Mouse (Mus musculus): ENCODE data around the gene Srpk3.

Srpk3 gene

DNA sequence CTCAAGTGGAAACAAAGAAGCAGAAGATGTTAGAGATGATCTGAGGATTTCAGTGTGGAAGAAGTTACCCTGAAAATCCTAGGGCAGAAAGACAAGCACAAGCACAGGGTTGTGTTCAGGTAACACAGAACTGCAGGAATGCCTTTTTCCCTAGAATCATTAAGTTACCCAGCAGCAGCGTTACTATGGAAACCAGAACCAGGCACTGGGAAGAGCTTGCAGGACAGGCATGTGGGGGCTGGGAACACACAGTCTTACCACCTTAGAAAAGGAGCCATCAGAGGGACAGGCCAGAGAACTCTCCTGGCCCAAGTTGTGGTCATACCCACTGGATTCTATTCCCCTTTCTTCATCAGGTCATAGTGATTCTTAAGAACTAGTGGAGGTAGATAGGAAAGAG, 31.6 kb downstream of the Srpk3 start:
- no peak for DNase-seq (ENCODE audit: low spot score)

DNA sequence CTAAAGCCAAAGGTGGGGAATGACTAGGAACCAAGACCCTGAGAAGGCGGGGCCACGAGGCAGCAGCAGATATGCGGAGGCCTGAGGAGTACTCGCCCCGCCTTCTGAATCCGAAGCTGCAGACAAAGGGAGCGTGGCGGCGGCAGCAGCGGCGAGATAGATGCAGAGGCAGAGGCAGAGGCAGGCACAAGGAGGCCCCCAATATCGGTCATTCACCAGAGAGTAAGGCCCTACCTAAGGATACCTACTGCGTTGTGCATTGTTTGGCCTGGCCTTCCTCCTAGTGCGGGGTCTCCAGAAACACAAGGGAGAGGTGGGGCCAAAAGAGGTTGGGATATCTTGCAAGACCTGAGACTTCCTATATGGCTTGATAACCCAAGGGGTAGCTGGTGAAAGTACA, 40.9 kb downstream of the Srpk3 start:
- no peak for DNase-seq (ENCODE audit: low spot score)

DNA sequence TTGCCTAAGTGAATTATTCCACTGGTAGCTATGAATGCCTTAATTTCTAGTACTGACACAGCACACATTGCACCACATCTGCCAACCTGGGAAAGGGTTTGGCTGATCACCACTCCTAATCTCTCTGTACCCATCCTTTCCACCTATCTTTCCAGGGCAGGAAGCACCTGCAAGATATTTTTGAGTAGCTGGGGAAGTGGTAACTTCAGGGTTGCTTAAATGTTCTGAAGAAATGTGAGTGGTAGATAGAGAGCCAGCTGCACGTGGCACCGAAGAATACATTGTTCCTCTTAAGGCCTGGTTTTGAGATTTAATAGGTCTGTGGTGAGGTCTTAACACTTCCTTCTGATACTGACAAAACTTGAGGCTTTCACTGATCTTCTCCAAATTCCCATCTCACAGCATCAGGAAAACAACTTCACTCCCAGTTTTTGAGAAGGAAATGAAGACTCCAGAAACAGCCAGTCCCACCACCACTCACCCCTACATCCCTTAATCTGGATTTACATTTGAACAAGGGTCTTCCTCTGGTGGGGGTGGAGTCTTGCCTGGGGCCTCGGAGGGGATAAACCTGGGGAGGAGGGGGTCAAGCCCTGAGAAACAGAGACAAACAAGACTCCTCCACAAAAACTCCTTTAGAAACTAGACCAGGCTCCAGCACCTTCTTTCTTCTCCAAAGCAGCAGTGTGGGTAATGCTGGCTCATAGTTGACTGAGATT, 42.5 kb downstream of the Srpk3 start:
- no peak for DNase-seq (ENCODE audit: low spot score)

DNA sequence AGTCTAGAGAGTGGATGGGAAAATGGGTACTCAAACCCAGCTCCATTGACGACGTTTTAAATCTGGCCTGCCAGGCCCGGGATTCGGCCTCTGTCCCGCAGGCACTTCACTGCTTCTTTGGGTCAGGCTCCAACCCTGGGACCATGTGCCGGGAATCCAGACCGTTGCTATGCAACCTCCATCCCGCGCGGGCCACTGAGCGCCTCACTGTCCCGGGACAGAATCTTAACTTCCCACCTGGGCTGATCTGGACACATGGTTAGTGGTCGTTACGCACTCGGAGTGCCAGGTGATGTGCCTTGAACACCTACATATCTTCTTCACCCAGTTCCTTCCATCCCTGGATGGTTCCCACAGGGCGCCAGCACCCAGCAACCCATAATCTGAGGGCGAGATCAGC, 49.5 kb downstream of the Srpk3 start:
- no peak for DNase-seq (ENCODE audit: low spot score)

DNA sequence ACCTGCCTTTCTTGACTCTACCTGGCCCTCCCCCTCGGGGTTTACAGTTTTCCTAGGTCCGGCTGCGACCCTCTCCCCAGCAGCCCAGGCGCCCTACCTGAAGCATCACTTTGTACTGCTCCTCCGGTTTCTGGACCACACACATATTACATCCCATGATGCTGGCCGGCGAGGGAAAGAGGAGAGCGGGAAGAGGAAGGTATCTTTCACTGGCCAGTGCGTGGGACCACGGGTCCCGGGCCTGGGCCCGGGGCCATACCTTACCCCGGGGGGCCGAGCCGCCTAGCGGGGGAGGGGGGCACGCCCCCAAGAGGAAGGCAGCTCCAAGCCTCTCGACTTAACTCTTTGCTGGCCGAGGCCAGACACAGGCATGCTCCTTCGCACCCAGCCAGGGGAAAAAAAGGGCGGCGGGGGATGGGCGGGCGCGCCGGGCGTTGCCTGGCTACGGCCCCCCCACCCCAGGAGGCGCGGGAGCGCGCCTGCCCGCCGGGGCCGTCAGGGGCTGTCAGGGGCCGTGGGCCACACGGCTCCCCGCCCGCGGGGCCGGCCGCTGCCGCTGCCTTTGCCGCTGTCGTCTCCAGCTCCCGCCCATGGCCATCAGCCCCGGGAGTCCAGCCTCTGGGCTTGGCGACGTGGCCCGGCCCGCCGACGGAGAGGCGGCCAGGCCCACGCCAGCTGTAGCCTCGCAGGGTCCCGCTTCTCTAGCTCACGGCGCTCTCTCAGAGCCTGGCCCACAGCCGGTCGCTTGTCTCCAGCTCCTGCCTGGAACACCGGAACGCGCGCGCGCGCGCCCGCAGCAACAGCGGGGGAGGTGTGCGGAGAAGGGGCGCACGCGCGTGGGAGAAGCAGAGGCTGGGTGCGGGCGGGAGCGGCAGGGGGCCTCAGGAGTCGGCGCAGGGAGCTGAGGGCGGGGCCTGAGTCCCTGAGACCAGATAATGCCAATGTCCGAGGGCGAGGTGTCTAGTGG, 50.3 kb downstream of the Srpk3 start, which contains the start of gene Pdzd4:
TSS of gene Pdzd4 (minus strand) at position 785 of the 967 bp plus-strand sequence.
- DNase-seq (ENCODE audit: low spot score), result peak; percentile 18

All from ovary, postnatal 14 days (tissue).